ENCODE assay signal across 21 mouse cellular contexts in genomic region chr17:91995095-91995494, GRCm38 (mm10).
DNase-seq lines count a peak whose midpoint lies in the region; ATAC-seq and TF ChIP-seq lines count a peak whose summit lies in the region.
"Had no signal": no experiment of that assay in that cellular context is flagged by ENCODE, and none has a peak within 500 bp of the region (broad histone marks: within the 10 kb centered on the region; RNA-seq: fewer than 3 reads in every experiment).

No protein-coding gene starts in this region.

- WGBS in forebrain, embryonic 11.5 days = 86% methylated on average over 1 of the region's 1 CpGs
- WGBS in forebrain, postnatal 0 days = 48% methylated on average over 1 of the region's 1 CpGs
- WGBS in forebrain, embryonic 14.5 days = 65% methylated on average over 1 of the region's 1 CpGs
- 81% methylated on average over 1 of the region's 1 CpGs for WGBS in forebrain, embryonic 12.5 days
- 61% methylated on average over 1 of the region's 1 CpGs for WGBS in heart, embryonic 10.5 days

- ATAC-seq in forebrain, embryonic 11.5 days (replicated peaks; ENCODE audit: low FRiP score) = 0 out of 2 replicates have a peak, but pooled peaks have one; percentile 33
- ATAC-seq in forebrain, postnatal 0 days = no peak
- ATAC-seq in forebrain, embryonic 14.5 days = peak; percentile 52; the same call in 1 of the 2 replicates
- no peak for ATAC-seq in forebrain, embryonic 12.5 days (ENCODE audit: low FRiP score)
- ATAC-seq: activated CD4-positive, CD25-positive, alpha-beta regulatory T cell, adult 4 months; CD4-positive, CD25-positive, alpha-beta regulatory T cell, adult 4 months; Patski had no signal

- H3K4me3 ChIP-seq in forebrain, embryonic 11.5 days (ENCODE audit: low read depth, low read length) = no peak overlapping the region
- H3K4me3 ChIP-seq in forebrain, postnatal 0 days (ENCODE audit: low read depth, low read length) = no peak overlapping the region
- H3K4me3 ChIP-seq in forebrain, embryonic 14.5 days (ENCODE audit: low read depth, low read length) = no peak overlapping the region
- H3K4me3 ChIP-seq in forebrain, embryonic 12.5 days (replicated peaks) = no peak overlapping the region
- no peak overlapping the region for H3K4me3 ChIP-seq in heart, embryonic 10.5 days
- H3K4me3 ChIP-seq: embryonic facial prominence, embryonic 10.5 days; embryonic facial prominence, embryonic 12.5 days had no signal

- no peaks in the 10 kb centered on the region for H3K9me3 ChIP-seq in forebrain, embryonic 11.5 days (ENCODE audit: control insufficient read depth, low read length)
- no peaks in the 10 kb centered on the region for H3K9me3 ChIP-seq in forebrain, postnatal 0 days (ENCODE audit: low read length)
- H3K9me3 ChIP-seq in forebrain, embryonic 14.5 days (replicated peaks; ENCODE audit: control insufficient read depth, low read length) = no peaks in the 10 kb centered on the region
- H3K9me3 ChIP-seq in forebrain, embryonic 12.5 days = no peaks in the 10 kb centered on the region
- no peaks in the 10 kb centered on the region for H3K9me3 ChIP-seq in heart, embryonic 10.5 days
- H3K9me3 ChIP-seq: embryonic facial prominence, embryonic 10.5 days; embryonic facial prominence, embryonic 12.5 days; G1E had no signal

- no peak for DNase-seq in forebrain, embryonic 11.5 days (ENCODE audit: low spot score)
- no peak for DNase-seq in forebrain, postnatal 0 days
- DNase-seq in forebrain, embryonic 14.5 days (ENCODE audit: low spot score) = no peak
- no peak for DNase-seq in heart, embryonic 10.5 days (ENCODE audit: low spot score)
- DNase-seq: adrenal gland, adult 8-10 months; adrenal gland, postnatal 14 days; adrenal gland, postnatal 36 days; B cell, adult 2 months; cerebellum, adult 11-12 months; cerebellum, adult 2 months; cerebellum, adult 9-10 months; cerebellum, postnatal 10 days; cerebellum, postnatal 25 days had no signal

- H3K4me2 ChIP-seq in forebrain, embryonic 11.5 days (ENCODE audit: low read depth, low read length, severe bottlenecking) = no peak overlapping the region
- no peak overlapping the region for H3K4me2 ChIP-seq in forebrain, postnatal 0 days (ENCODE audit: low read depth)
- no peak overlapping the region for H3K4me2 ChIP-seq in forebrain, embryonic 14.5 days (ENCODE audit: low read length)
- H3K4me2 ChIP-seq in forebrain, embryonic 12.5 days = no peak overlapping the region
- H3K4me2 ChIP-seq: embryonic facial prominence, embryonic 12.5 days had no signal

- no peak overlapping the region for H3K27ac ChIP-seq in forebrain, embryonic 11.5 days (ENCODE audit: low read depth, low read length)
- no peak overlapping the region for H3K27ac ChIP-seq in forebrain, postnatal 0 days (ENCODE audit: low read depth, low read length)
- no peak overlapping the region for H3K27ac ChIP-seq in forebrain, embryonic 14.5 days (ENCODE audit: low read depth, low read length)
- no peak overlapping the region for H3K27ac ChIP-seq in forebrain, embryonic 12.5 days
- no peak overlapping the region for H3K27ac ChIP-seq in heart, embryonic 10.5 days
- H3K27ac ChIP-seq: embryonic facial prominence, embryonic 10.5 days; embryonic facial prominence, embryonic 12.5 days had no signal

- H3K9ac ChIP-seq in forebrain, embryonic 11.5 days (ENCODE audit: low read length) = no peak overlapping the region
- no peak overlapping the region for H3K9ac ChIP-seq in forebrain, postnatal 0 days
- H3K9ac ChIP-seq in forebrain, embryonic 14.5 days (ENCODE audit: low read length) = no peak overlapping the region
- H3K9ac ChIP-seq in forebrain, embryonic 12.5 days = no peak overlapping the region
- H3K9ac ChIP-seq: embryonic facial prominence, embryonic 12.5 days had no signal

- H3K4me1 ChIP-seq in forebrain, embryonic 11.5 days (replicated peaks; ENCODE audit: control insufficient read depth, insufficient read depth, low read length) = no peaks in the 10 kb centered on the region
- no peaks in the 10 kb centered on the region for H3K4me1 ChIP-seq in forebrain, postnatal 0 days (ENCODE audit: insufficient read depth)
- no peaks in the 10 kb centered on the region for H3K4me1 ChIP-seq in forebrain, embryonic 14.5 days (ENCODE audit: control insufficient read depth, insufficient read depth, low read length)
- no peaks in the 10 kb centered on the region for H3K4me1 ChIP-seq in forebrain, embryonic 12.5 days
- no peaks in the 10 kb centered on the region for H3K4me1 ChIP-seq in heart, embryonic 10.5 days
- H3K4me1 ChIP-seq: embryonic facial prominence, embryonic 10.5 days; embryonic facial prominence, embryonic 12.5 days had no signal

- no peak for TF ChIP-seq CTCF in forebrain, postnatal 0 days (IDR thresholded peaks at IDR 0.05; ENCODE audit: low read depth)

- no peaks in the 10 kb centered on the region for H3K36me3 ChIP-seq in forebrain, embryonic 11.5 days (ENCODE audit: control insufficient read depth, insufficient read depth, low read length)
- H3K36me3 ChIP-seq in forebrain, postnatal 0 days (ENCODE audit: insufficient read depth) = no peaks in the 10 kb centered on the region
- H3K36me3 ChIP-seq in forebrain, embryonic 14.5 days (ENCODE audit: control insufficient read depth, insufficient read depth, low read length) = no peaks in the 10 kb centered on the region
- no peaks in the 10 kb centered on the region for H3K36me3 ChIP-seq in forebrain, embryonic 12.5 days (replicated peaks)
- H3K36me3 ChIP-seq in heart, embryonic 10.5 days = no peaks in the 10 kb centered on the region
- H3K36me3 ChIP-seq: embryonic facial prominence, embryonic 10.5 days; embryonic facial prominence, embryonic 12.5 days; G1E had no signal

- H3K27me3 ChIP-seq in forebrain, embryonic 11.5 days (ENCODE audit: control insufficient read depth, insufficient read depth, low read length) = no peaks in the 10 kb centered on the region
- no peaks in the 10 kb centered on the region for H3K27me3 ChIP-seq in forebrain, postnatal 0 days (ENCODE audit: insufficient read depth, low read length)
- H3K27me3 ChIP-seq in forebrain, embryonic 14.5 days (replicated peaks; ENCODE audit: control insufficient read depth, insufficient read depth, low read length) = no peaks in the 10 kb centered on the region
- no peaks in the 10 kb centered on the region for H3K27me3 ChIP-seq in forebrain, embryonic 12.5 days
- H3K27me3 ChIP-seq in heart, embryonic 10.5 days (ENCODE audit: insufficient read depth, poor library complexity, severe bottlenecking) = no peaks in the 10 kb centered on the region
- H3K27me3 ChIP-seq: CH12.LX; embryonic facial prominence, embryonic 12.5 days; Patski had no signal

Comparison
In these comparisons a context has a peak if more than half of its experiments do, and no peak if none do; other contexts are left out.
1. ATAC-seq: peak in forebrain, embryonic 11.5 days (single experiment) and forebrain, embryonic 14.5 days (single experiment); none in forebrain, postnatal 0 days (single experiment) and forebrain, embryonic 12.5 days (single experiment).